Mouse (Mus musculus) liver, embryonic 16.5 days (tissue): Measurements from ENCODE around the gene Olfr1532-ps1. TPM values are rescaled to one million over a fixed set of nuclear protein-coding genes. Genes with fewer than 3 reads are reported as not detected.

Experiments
- polyA plus RNA-seq: library from polyadenylated mRNA; unstranded; fragments of >200 nt; fragmentation: Nextera tagmentation; extraction: Ambion mirVana; gene quantifications from 2 replicates; pipeline ENCODE4 v1.2.1, GENCODE M21; 2015

Gene Olfr1532-ps1
- polyA plus RNA-seq, 1 experiment from 2014 or later: not detected

Other genes with a start within 250 kb of the Olfr1532-ps1 start
- not detected in 2 replicates for gene Olfr693, start 227.4 kb upstream of the Olfr1532-ps1 start, polyA plus RNA-seq
- not detected in 2 replicates for gene Olfr694, start 216.2 kb upstream of the Olfr1532-ps1 start, polyA plus RNA-seq
- gene Olfr695, start 191.6 kb upstream of the Olfr1532-ps1 start, polyA plus RNA-seq: not detected in 2 replicates
- gene Olfr697, start 165.6 kb upstream of the Olfr1532-ps1 start, polyA plus RNA-seq: not detected in 2 replicates
- gene Olfr698, start 152.6 kb upstream of the Olfr1532-ps1 start, polyA plus RNA-seq: not detected in 2 replicates
- not detected in 2 replicates for gene Olfr699, start 114.8 kb upstream of the Olfr1532-ps1 start, polyA plus RNA-seq
- gene Olfr700, start 99.2 kb upstream of the Olfr1532-ps1 start, polyA plus RNA-seq: not detected in 2 replicates
- not detected in 2 replicates for gene Olfr701, start 93.9 kb upstream of the Olfr1532-ps1 start, polyA plus RNA-seq
- gene Olfr702, start 74.1 kb upstream of the Olfr1532-ps1 start, polyA plus RNA-seq: not detected in 2 replicates
- gene Olfr703, start 64.6 kb upstream of the Olfr1532-ps1 start, polyA plus RNA-seq: not detected in 2 replicates
- not detected in 2 replicates for gene Olfr704, start 44.8 kb upstream of the Olfr1532-ps1 start, polyA plus RNA-seq
- not detected in 2 replicates for gene Olfr705, start 31.1 kb upstream of the Olfr1532-ps1 start, polyA plus RNA-seq
- gene Olfr706, start 19.8 kb upstream of the Olfr1532-ps1 start, polyA plus RNA-seq: not detected in 2 replicates
- gene Olfr707, start 6.8 kb upstream of the Olfr1532-ps1 start, polyA plus RNA-seq: not detected in 2 replicates
- not detected in 2 replicates for gene Olfr709-ps1, start 24.2 kb downstream of the Olfr1532-ps1 start, polyA plus RNA-seq
- gene Olfr710, start 40.3 kb downstream of the Olfr1532-ps1 start, polyA plus RNA-seq: not detected in 2 replicates
- gene Olfr6, start 55.9 kb downstream of the Olfr1532-ps1 start, polyA plus RNA-seq: not detected in 2 replicates
- gene Olfr711, start 67.5 kb downstream of the Olfr1532-ps1 start, polyA plus RNA-seq: not detected in 2 replicates
- not detected in 2 replicates for gene Olfr2, start 98.1 kb downstream of the Olfr1532-ps1 start, polyA plus RNA-seq
- not detected in 2 replicates for gene Olfr713, start 123.2 kb downstream of the Olfr1532-ps1 start, polyA plus RNA-seq
- not detected in 2 replicates for gene Olfr714, start 163.0 kb downstream of the Olfr1532-ps1 start, polyA plus RNA-seq
- gene Olfr17, start 185.2 kb downstream of the Olfr1532-ps1 start, polyA plus RNA-seq: not detected in 2 replicates
- not detected in 2 replicates for gene Olfr715b, start 202.4 kb downstream of the Olfr1532-ps1 start, polyA plus RNA-seq
- not detected in 2 replicates for gene Olfr715, start 223.1 kb downstream of the Olfr1532-ps1 start, polyA plus RNA-seq
- gene Olfr716, start 230.3 kb downstream of the Olfr1532-ps1 start, polyA plus RNA-seq: not detected in 2 replicates